ENCODE assay signal across 12 mouse cellular contexts in the genomic region with DNA sequence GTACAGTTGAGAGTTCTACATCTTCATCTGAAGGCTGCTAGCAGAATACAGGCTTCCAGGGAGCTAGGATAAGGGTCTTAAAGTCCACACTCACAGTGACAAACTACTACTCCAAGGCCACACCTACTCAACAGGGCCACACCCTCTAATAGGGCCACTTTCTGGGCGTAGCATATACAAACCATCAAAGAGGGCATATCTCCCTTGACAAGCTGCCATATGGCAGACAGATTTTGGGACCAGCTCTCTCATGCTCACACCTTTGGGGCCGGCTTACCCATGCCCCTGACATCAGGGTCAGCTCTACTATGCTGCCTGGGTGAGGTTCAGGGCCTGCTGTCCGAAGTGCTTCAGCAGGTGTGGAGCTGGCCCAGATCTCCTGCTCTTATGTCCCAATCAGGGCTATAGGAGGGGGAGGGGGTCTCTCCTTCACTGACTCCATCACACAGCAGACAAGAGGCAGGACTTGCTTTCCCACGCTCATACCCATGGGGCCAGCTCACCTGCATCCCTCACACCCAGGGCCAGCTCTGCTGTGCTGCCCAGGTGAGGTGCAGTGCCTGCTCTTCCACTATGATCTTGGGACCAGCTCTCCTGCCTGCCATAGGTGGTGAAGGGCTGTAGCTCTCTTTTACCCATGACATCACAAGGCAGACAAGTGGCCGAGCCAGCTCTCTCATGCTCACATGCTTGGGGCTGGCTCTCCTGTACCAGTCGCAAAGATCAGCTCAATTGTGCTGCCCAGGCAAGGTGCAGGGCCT. TPM values are rescaled to one million over a fixed set of nuclear protein-coding genes. Genes with fewer than 3 reads are reported as not detected.
DNase-seq lines count a peak whose midpoint lies in the region; ATAC-seq lines count a peak whose summit lies in the region.
"Had no signal": no experiment of that assay in that cellular context is flagged by ENCODE, and none has a peak within 500 bp of the region (broad histone marks: within the 10 kb centered on the region; RNA-seq: fewer than 3 reads in every experiment).

No protein-coding gene starts in this region.

- 76% methylated on average over 6 of the region's 6 CpGs for WGBS in heart, embryonic 15.5 days
- 93% methylated on average over 6 of the region's 6 CpGs for WGBS in midbrain, embryonic 15.5 days
- WGBS in midbrain, embryonic 14.5 days = 93% methylated on average over 6 of the region's 6 CpGs
- 77% methylated on average over 6 of the region's 6 CpGs for WGBS in liver, embryonic 11.5 days
- WGBS in stomach, embryonic 14.5 days = 70% methylated on average over 6 of the region's 6 CpGs

- ATAC-seq in heart, embryonic 15.5 days (replicated peaks; ENCODE audit: insufficient number of reproducible peaks, insufficient read depth, low FRiP score, low read depth) = 0 out of 2 replicates have a peak, but pooled peaks have one; percentile 7
- ATAC-seq in midbrain, embryonic 15.5 days (replicated peaks) = 0 out of 2 replicates have a peak, but pooled peaks have one; percentile 42
- ATAC-seq in midbrain, embryonic 14.5 days (ENCODE audit: low FRiP score, low TSS enrichment) = no peak; the same call in 1 of the 2 replicates
- peak; percentile 95 for ATAC-seq in liver, embryonic 11.5 days (replicated peaks; ENCODE audit: low FRiP score)
- ATAC-seq in stomach, embryonic 14.5 days (ENCODE audit: insufficient number of reproducible peaks, insufficient read depth, low FRiP score, low read depth) = peak; percentile 72; the same call in 1 of the 2 replicates

- no peak overlapping the region for H3K27ac ChIP-seq in heart, embryonic 15.5 days
- H3K27ac ChIP-seq in midbrain, embryonic 15.5 days = no peak overlapping the region
- H3K27ac ChIP-seq in midbrain, embryonic 14.5 days (replicated peaks; ENCODE audit: low read depth, low read length) = no peak overlapping the region
- no peak overlapping the region for H3K27ac ChIP-seq in liver, embryonic 11.5 days (ENCODE audit: low read depth, low read length)
- no peak overlapping the region for H3K27ac ChIP-seq in stomach, embryonic 14.5 days (ENCODE audit: low read length)
- H3K27ac ChIP-seq: hindbrain, embryonic 14.5 days; limb, embryonic 12.5 days had no signal

- no peaks in the 10 kb centered on the region for H3K27me3 ChIP-seq in heart, embryonic 15.5 days
- no peaks in the 10 kb centered on the region for H3K27me3 ChIP-seq in midbrain, embryonic 15.5 days (replicated peaks)
- no peaks in the 10 kb centered on the region for H3K27me3 ChIP-seq in midbrain, embryonic 14.5 days (ENCODE audit: control insufficient read depth, insufficient read depth, low read length)
- no peaks in the 10 kb centered on the region for H3K27me3 ChIP-seq in liver, embryonic 11.5 days (replicated peaks; ENCODE audit: control insufficient read depth, insufficient read depth, low read length)
- no peaks in the 10 kb centered on the region for H3K27me3 ChIP-seq in stomach, embryonic 14.5 days (ENCODE audit: control insufficient read depth, insufficient read depth, low read length)
- H3K27me3 ChIP-seq: limb, embryonic 12.5 days had no signal

- no peaks in the 10 kb centered on the region for H3K4me1 ChIP-seq in heart, embryonic 15.5 days (replicated peaks)
- no peaks in the 10 kb centered on the region for H3K4me1 ChIP-seq in midbrain, embryonic 15.5 days
- H3K4me1 ChIP-seq in midbrain, embryonic 14.5 days (ENCODE audit: control insufficient read depth, insufficient read depth, low read length) = no peaks in the 10 kb centered on the region
- peaks cover 22% of the 10 kb centered on the region for H3K4me1 ChIP-seq in liver, embryonic 11.5 days (replicated peaks; ENCODE audit: control insufficient read depth, insufficient read depth, low read length)
- H3K4me1 ChIP-seq in stomach, embryonic 14.5 days (ENCODE audit: control insufficient read depth, insufficient read depth, low read length) = no peaks in the 10 kb centered on the region
- H3K4me1 ChIP-seq: limb, embryonic 12.5 days had no signal

- no peak for DNase-seq in heart, adult 18-20 months
- DNase-seq in midbrain, embryonic 14.5 days = no peak
- DNase-seq in liver, embryonic 11.5 days (ENCODE audit: low spot score) = no peak
- DNase-seq in left cerebral cortex, postnatal 36 days (ENCODE audit: low spot score in 2 of 2) = no peak
- no peak for DNase-seq in thymus, postnatal 0 days (ENCODE audit: low spot score)
- DNase-seq: cerebellum, postnatal 14 days; layer of hippocampus, adult 9-11 months had no signal

- H3K36me3 ChIP-seq in heart, embryonic 15.5 days = no peaks in the 10 kb centered on the region
- no peaks in the 10 kb centered on the region for H3K36me3 ChIP-seq in midbrain, embryonic 15.5 days (replicated peaks)
- no peaks in the 10 kb centered on the region for H3K36me3 ChIP-seq in midbrain, embryonic 14.5 days (ENCODE audit: control insufficient read depth, insufficient read depth, low read length)
- H3K36me3 ChIP-seq in liver, embryonic 11.5 days (ENCODE audit: control insufficient read depth, insufficient read depth, low read length) = no peaks in the 10 kb centered on the region
- H3K36me3 ChIP-seq in stomach, embryonic 14.5 days (ENCODE audit: control insufficient read depth, insufficient read depth, low read length) = no peaks in the 10 kb centered on the region
- H3K36me3 ChIP-seq: limb, embryonic 12.5 days had no signal

- intact Hi-C loops in left cerebral cortex, postnatal 36 days (cut with DNase I) = no loop called here

- no peak overlapping the region for H3K9ac ChIP-seq in heart, embryonic 15.5 days
- no peak overlapping the region for H3K9ac ChIP-seq in midbrain, embryonic 15.5 days
- no peak overlapping the region for H3K9ac ChIP-seq in midbrain, embryonic 14.5 days (replicated peaks; ENCODE audit: low read length)
- H3K9ac ChIP-seq in liver, embryonic 11.5 days (ENCODE audit: low read depth, low read length) = no peak overlapping the region
- no peak overlapping the region for H3K9ac ChIP-seq in stomach, embryonic 14.5 days (replicated peaks; ENCODE audit: low read depth, low read length)
- H3K9ac ChIP-seq: hindbrain, embryonic 14.5 days; limb, embryonic 12.5 days had no signal

- H3K9me3 ChIP-seq in heart, embryonic 15.5 days (replicated peaks) = no peaks in the 10 kb centered on the region
- H3K9me3 ChIP-seq in midbrain, embryonic 15.5 days = no peaks in the 10 kb centered on the region
- no peaks in the 10 kb centered on the region for H3K9me3 ChIP-seq in midbrain, embryonic 14.5 days (ENCODE audit: control insufficient read depth, low read length)
- no peaks in the 10 kb centered on the region for H3K9me3 ChIP-seq in liver, embryonic 11.5 days (ENCODE audit: control insufficient read depth, low read length)
- no peaks in the 10 kb centered on the region for H3K9me3 ChIP-seq in stomach, embryonic 14.5 days (ENCODE audit: control insufficient read depth, low read depth, low read length)
- H3K9me3 ChIP-seq: limb, embryonic 12.5 days had no signal

- H3K4me3 ChIP-seq in heart, embryonic 15.5 days = no peak overlapping the region
- no peak overlapping the region for H3K4me3 ChIP-seq in midbrain, embryonic 15.5 days
- H3K4me3 ChIP-seq in midbrain, embryonic 14.5 days (replicated peaks; ENCODE audit: low read depth, low read length) = no peak overlapping the region
- H3K4me3 ChIP-seq in liver, embryonic 11.5 days (ENCODE audit: low read depth, low read length) = no peak overlapping the region
- no peak overlapping the region for H3K4me3 ChIP-seq in stomach, embryonic 14.5 days (ENCODE audit: low read depth, low read length)
- H3K4me3 ChIP-seq: limb, embryonic 12.5 days had no signal

- no peak overlapping the region for H3K4me2 ChIP-seq in heart, embryonic 15.5 days
- H3K4me2 ChIP-seq in midbrain, embryonic 15.5 days = no peak overlapping the region
- H3K4me2 ChIP-seq in midbrain, embryonic 14.5 days (ENCODE audit: low read length) = no peak overlapping the region
- H3K4me2 ChIP-seq in liver, embryonic 11.5 days = no peak overlapping the region; the same call in 1 of the 2 replicates
- no peak overlapping the region for H3K4me2 ChIP-seq in stomach, embryonic 14.5 days (replicated peaks; ENCODE audit: low read depth, low read length)
- H3K4me2 ChIP-seq: hindbrain, embryonic 14.5 days; limb, embryonic 12.5 days had no signal

RNA-seq across cellular contexts. Expression of a gene that starts 32.6 kb away (rescaled TPM):
- polyA plus RNA-seq in heart, embryonic 15.5 days (2015; fragmentation: Nextera tagmentation; extraction: Ambion mirVana) = 21.8 and 26.0 TPM in 2 replicates
- 10 to 100 TPM; 43.5 to 44.2 TPM for total RNA-seq in heart, adult 18-20 months (2021)
- 74.7 and 82.0 TPM in 2 replicates for polyA plus RNA-seq in midbrain, embryonic 15.5 days (2015; fragmentation: Nextera tagmentation; extraction: Ambion mirVana)
- polyA plus RNA-seq in midbrain, embryonic 14.5 days (2014; fragmentation: Nextera tagmentation; extraction: Ambion mirVana) = 78.2 and 81.0 TPM in 2 replicates
- 41.3 and 43.4 TPM in 2 replicates for polyA plus RNA-seq in liver, embryonic 11.5 days (2014; fragmentation: Nextera tagmentation; extraction: Ambion mirVana)
- 34.3 and 38.8 TPM in 2 replicates for polyA plus RNA-seq in stomach, embryonic 14.5 days (2014; fragmentation: Nextera tagmentation; extraction: Ambion mirVana)
- 10 to 100 TPM; 48.4 to 50.1 TPM for total RNA-seq in left cerebral cortex, postnatal 36 days (2021)
- 5.7 and 6.6 TPM in 2 replicates for polyA plus RNA-seq in thymus, postnatal 0 days (2015; fragmentation: Nextera tagmentation; extraction: Ambion mirVana)
